Mouse (Mus musculus): ENCODE measurements at regions not wholly inside any gene's neighbourhood (a gene's known extent, or its start where the extent isn't known, plus 50 kb on each side); places are given as distances from the start of the nearest gene placed in this dataset.

GRCm38 (mm10) chr6:143493543-143493942 is 326.5 kb downstream of the Etnk1 start:
- no peaks in the 10 kb centered on the region for H3K27me3 ChIP-seq
- H3K9ac ChIP-seq, result no peak overlapping the region
- peaks cover 3% of the 10 kb centered on the region; the same call in 1 of the 2 replicates for H3K4me1 ChIP-seq (replicated peaks)
- no peak for ATAC-seq (replicated peaks; ENCODE audit: insufficient number of reproducible peaks, insufficient read depth, low FRiP score, low read depth)
- no peak overlapping the region for H3K4me2 ChIP-seq
- 76% methylated on average over 3 of the region's 3 CpGs for WGBS
- H3K27ac ChIP-seq, result no peak overlapping the region
- no peaks in the 10 kb centered on the region for H3K36me3 ChIP-seq
- 0 out of 2 replicates have a peak, but pooled peaks cover 4% of the 10 kb centered on the region for H3K9me3 ChIP-seq (replicated peaks)
- H3K4me3 ChIP-seq, result no peak overlapping the region

- no peak overlapping the region for H3K4me3 ChIP-seq
- no peak overlapping the region for H3K9ac ChIP-seq
- 80% methylated on average over 11 of the region's 11 CpGs for WGBS
These were observed 327.3 kb downstream of the Etnk1 start for GRCm38 (mm10) chr6:143494341-143494740.

GRCm38 (mm10) chr6:143494886-143495285 is 327.9 kb downstream of the Etnk1 start:
- Histone ChIP-seq H3K27ac (no peak overlapping the region), H3K9ac (no peak overlapping the region), H3K9me3 (replicated peaks) (0 out of 2 replicates have a peak, but pooled peaks cover 4% of the 10 kb centered on the region), H3K4me1 (replicated peaks) (peaks cover 3% of the 10 kb centered on the region; the same call in 1 of the 2 replicates), H3K4me2 (no peak overlapping the region), H3K36me3 (no peaks in the 10 kb centered on the region), H3K27me3 (no peaks in the 10 kb centered on the region), H3K4me3 (no peak overlapping the region)
- WGBS, result 60% methylated on average over 7 of the region's 7 CpGs
- no peak for ATAC-seq (replicated peaks; ENCODE audit: insufficient number of reproducible peaks, insufficient read depth, low FRiP score, low read depth)

More at GRCm38 (mm10) chr6:143494341-143494740, 327.3 kb downstream of the Etnk1 start:
- no peaks in the 10 kb centered on the region for H3K36me3 ChIP-seq
- H3K27ac ChIP-seq, result no peak overlapping the region
- 0 out of 2 replicates have a peak, but pooled peaks cover 4% of the 10 kb centered on the region for H3K9me3 ChIP-seq (replicated peaks)
- peaks cover 3% of the 10 kb centered on the region; the same call in 1 of the 2 replicates for H3K4me1 ChIP-seq (replicated peaks)
- no peak for ATAC-seq (replicated peaks; ENCODE audit: insufficient number of reproducible peaks, insufficient read depth, low FRiP score, low read depth)
- no peak overlapping the region for H3K4me2 ChIP-seq
- no peaks in the 10 kb centered on the region for H3K27me3 ChIP-seq

- H3K27ac ChIP-seq, result no peak overlapping the region
- H3K27me3 ChIP-seq, result no peaks in the 10 kb centered on the region
- WGBS, result 75% methylated on average over 14 of the region's 14 CpGs
- no peak overlapping the region for H3K9ac ChIP-seq
- H3K9me3 ChIP-seq (replicated peaks), result no peaks in the 10 kb centered on the region
- no peak overlapping the region for H3K4me3 ChIP-seq
- 0 out of 2 replicates have a peak, but pooled peaks cover 2% of the 10 kb centered on the region for H3K4me1 ChIP-seq (replicated peaks)
- no peak for ATAC-seq (replicated peaks; ENCODE audit: insufficient number of reproducible peaks, insufficient read depth, low FRiP score, low read depth)
- no peaks in the 10 kb centered on the region for H3K36me3 ChIP-seq
- H3K4me2 ChIP-seq, result peak overlapping the region; percentile 18; the same call in 1 of the 2 replicates
These were observed 331.7 kb downstream of the Etnk1 start for GRCm38 (mm10) chr6:143498764-143499163.

- Histone ChIP-seq H3K27me3 (no peaks in the 10 kb centered on the region), H3K9ac (no peak overlapping the region), H3K36me3 (no peaks in the 10 kb centered on the region), H3K4me2 (0 out of 2 replicates have a peak overlapping the region, but pooled peaks have one; percentile 18), H3K27ac (no peak overlapping the region), H3K4me1 (replicated peaks) (0 out of 2 replicates have a peak, but pooled peaks cover 2% of the 10 kb centered on the region), H3K4me3 (no peak overlapping the region), H3K9me3 (replicated peaks) (no peaks in the 10 kb centered on the region)
- ATAC-seq (replicated peaks; ENCODE audit: insufficient number of reproducible peaks, insufficient read depth, low FRiP score, low read depth), result no peak
- WGBS, result 77% methylated on average over 19 of the region's 19 CpGs
These were observed 332.4 kb downstream of the Etnk1 start for GRCm38 (mm10) chr6:143499259-143500043.

GRCm38 (mm10) chr6:143502803-143503202 is 335.8 kb downstream of the Etnk1 start:
- H3K27ac ChIP-seq, result no peak overlapping the region
- no peak for ATAC-seq (replicated peaks; ENCODE audit: insufficient number of reproducible peaks, insufficient read depth, low FRiP score, low read depth)
- H3K4me2 ChIP-seq, result no peak overlapping the region
- no peaks in the 10 kb centered on the region for H3K36me3 ChIP-seq
- 40% methylated on average over 8 of the region's 8 CpGs for WGBS
- no peaks in the 10 kb centered on the region for H3K9me3 ChIP-seq (replicated peaks)
- H3K9ac ChIP-seq, result no peak overlapping the region
- H3K4me3 ChIP-seq, result no peak overlapping the region
- H3K4me1 ChIP-seq (replicated peaks), result 0 out of 2 replicates have a peak, but pooled peaks cover 2% of the 10 kb centered on the region
- no peaks in the 10 kb centered on the region for H3K27me3 ChIP-seq

- Histone ChIP-seq H3K9ac (no peak overlapping the region), H3K27ac (no peak overlapping the region), H3K36me3 (no peaks in the 10 kb centered on the region), H3K9me3 (replicated peaks) (no peaks in the 10 kb centered on the region), H3K4me2 (no peak overlapping the region), H3K4me3 (no peak overlapping the region), H3K27me3 (no peaks in the 10 kb centered on the region), H3K4me1 (replicated peaks) (0 out of 2 replicates have a peak, but pooled peaks cover 2% of the 10 kb centered on the region)
- ATAC-seq (replicated peaks; ENCODE audit: insufficient number of reproducible peaks, insufficient read depth, low FRiP score, low read depth), result no peak
- WGBS, result 80% methylated on average over 4 of the region's 4 CpGs
These were observed 336.9 kb downstream of the Etnk1 start for GRCm38 (mm10) chr6:143503953-143504352.

- H3K4me3 ChIP-seq, result no peak overlapping the region
- no peaks in the 10 kb centered on the region for H3K27me3 ChIP-seq
- no peaks in the 10 kb centered on the region for H3K4me1 ChIP-seq (replicated peaks)
- H3K9ac ChIP-seq, result no peak overlapping the region
- H3K36me3 ChIP-seq, result no peaks in the 10 kb centered on the region
- 71% methylated on average over 5 of the region's 5 CpGs for WGBS
- H3K4me2 ChIP-seq, result no peak overlapping the region
- ATAC-seq (replicated peaks; ENCODE audit: insufficient number of reproducible peaks, insufficient read depth, low FRiP score, low read depth), result no peak
- H3K9me3 ChIP-seq (replicated peaks), result 0 out of 2 replicates have a peak, but pooled peaks cover 2% of the 10 kb centered on the region
- no peak overlapping the region for H3K27ac ChIP-seq
These were observed 346.4 kb downstream of the Etnk1 start for GRCm38 (mm10) chr6:143513459-143513858.

GRCm38 (mm10) chr6:143515137-143515536 is 348.1 kb downstream of the Etnk1 start:
- Histone ChIP-seq H3K27ac (no peak overlapping the region), H3K4me2 (no peak overlapping the region), H3K9ac (no peak overlapping the region), H3K36me3 (no peaks in the 10 kb centered on the region), H3K9me3 (replicated peaks) (0 out of 2 replicates have a peak, but pooled peaks cover 2% of the 10 kb centered on the region), H3K4me3 (no peak overlapping the region), H3K4me1 (replicated peaks) (no peaks in the 10 kb centered on the region), H3K27me3 (no peaks in the 10 kb centered on the region)
- 89% methylated on average over 12 of the region's 12 CpGs for WGBS
- ATAC-seq (replicated peaks; ENCODE audit: insufficient number of reproducible peaks, insufficient read depth, low FRiP score, low read depth), result no peak

GRCm38 (mm10) chr6:143516746-143517145 is 349.7 kb downstream of the Etnk1 start:
- Histone ChIP-seq H3K4me2 (no peak overlapping the region), H3K36me3 (no peaks in the 10 kb centered on the region)
- 81% methylated on average over 1 of the region's 1 CpGs for WGBS

GRCm38 (mm10) chr6:143518476-143518875 is 351.5 kb downstream of the Etnk1 start:
- Histone ChIP-seq H3K9me3 (replicated peaks) (no peaks in the 10 kb centered on the region), H3K4me3 (no peak overlapping the region), H3K4me2 (no peak overlapping the region), H3K27me3 (no peaks in the 10 kb centered on the region), H3K9ac (no peak overlapping the region), H3K27ac (no peak overlapping the region), H3K4me1 (replicated peaks) (no peaks in the 10 kb centered on the region), H3K36me3 (no peaks in the 10 kb centered on the region)
- 75% methylated on average over 8 of the region's 8 CpGs for WGBS
- ATAC-seq (replicated peaks; ENCODE audit: insufficient number of reproducible peaks, insufficient read depth, low FRiP score, low read depth), result no peak

More at GRCm38 (mm10) chr6:143516746-143517145, 349.7 kb downstream of the Etnk1 start:
- ATAC-seq (replicated peaks; ENCODE audit: insufficient number of reproducible peaks, insufficient read depth, low FRiP score, low read depth), result no peak
- H3K4me3 ChIP-seq, result no peak overlapping the region
- no peaks in the 10 kb centered on the region for H3K27me3 ChIP-seq
- H3K27ac ChIP-seq, result no peak overlapping the region
- no peaks in the 10 kb centered on the region for H3K4me1 ChIP-seq (replicated peaks)
- H3K9ac ChIP-seq, result no peak overlapping the region
- no peaks in the 10 kb centered on the region for H3K9me3 ChIP-seq (replicated peaks)
